Mouse (Mus musculus): ENCODE measurements around the gene Polr2f. TPM values are rescaled to one million over a fixed set of nuclear protein-coding genes. Genes with fewer than 3 reads are reported as not detected.

Polr2f gene
- total RNA-seq, 2 experiments from 2014 or later, result 137 to 143 TPM

GRCm38 (mm10) chr15:79119491-79119890, 21.3 kb upstream of the Polr2f start:
- DNase-seq, result no peak

GRCm38 (mm10) chr15:79122119-79122518, 18.7 kb upstream of the Polr2f start:
- peak; percentile 50 to 65 for DNase-seq

GRCm38 (mm10) chr15:79122546-79122945, 18.3 kb upstream of the Polr2f start:
- DNase-seq, result no peak

- DNase-seq, result no peak
Observed at GRCm38 (mm10) chr15:79123751-79124150, 17.1 kb upstream of the Polr2f start.

GRCm38 (mm10) chr15:79124331-79124875, 16.4 kb upstream of the Polr2f start:
- no peak for DNase-seq

GRCm38 (mm10) chr15:79126217-79126932, 14.4 kb upstream of the Polr2f start:
- DNase-seq, result peak; percentile 50 to 55

- DNase-seq, result no peak
Observed at GRCm38 (mm10) chr15:79127101-79127500, 13.7 kb upstream of the Polr2f start.

GRCm38 (mm10) chr15:79128208-79128607, 12.6 kb upstream of the Polr2f start:
- DNase-seq, result no peak

GRCm38 (mm10) chr15:79129311-79129710, 11.5 kb upstream of the Polr2f start:
- DNase-seq, result peak; percentile 63 to 72

GRCm38 (mm10) chr15:79130782-79131181, 10.0 kb upstream of the Polr2f start:
- peak in 1 of 2 experiments; percentile 53 for DNase-seq

GRCm38 (mm10) chr15:79131442-79131841, 9.4 kb upstream of the Polr2f start:
- DNase-seq, result peak; percentile 91 to 92

- peak; percentile 50 to 59 for DNase-seq
Observed at GRCm38 (mm10) chr15:79133191-79133661, 7.6 kb upstream of the Polr2f start.

GRCm38 (mm10) chr15:79134496-79135270, 6.1 kb upstream of the Polr2f start:
- no peak for DNase-seq

- DNase-seq, result no peak
Observed at GRCm38 (mm10) chr15:79135332-79135731, 5.5 kb upstream of the Polr2f start.

GRCm38 (mm10) chr15:79135783-79136575, 4.8 kb upstream of the Polr2f start:
- DNase-seq, result no peak

- DNase-seq, result no peak
Observed at GRCm38 (mm10) chr15:79139640-79140039, 1.2 kb upstream of the Polr2f start.

GRCm38 (mm10) chr15:79141566-79141917, 733 bp downstream of the Polr2f start:
- no peak for DNase-seq

- DNase-seq, result no peak
Observed at GRCm38 (mm10) chr15:79143316-79143715, 2.5 kb downstream of the Polr2f start.

GRCm38 (mm10) chr15:79144021-79144420, 3.2 kb downstream of the Polr2f start:
- DNase-seq, result no peak

- no peak for DNase-seq
Observed at GRCm38 (mm10) chr15:79145522-79145921, 4.7 kb downstream of the Polr2f start.

- DNase-seq, result peak; percentile 89 to 91
Observed at GRCm38 (mm10) chr15:79148533-79148932, 7.7 kb downstream of the Polr2f start.

- no peak for DNase-seq
Observed at GRCm38 (mm10) chr15:79151881-79152280, 11.1 kb downstream of the Polr2f start.
